Mouse (Mus musculus): Measurements from ENCODE around the gene Cfdp1. TPM values are rescaled to one million over a fixed set of nuclear protein-coding genes. Genes with fewer than 3 reads are reported as not detected.

The Cfdp1 gene
- 120 and 149 TPM in 2 replicates for polyA plus RNA-seq (2011; ENCODE audit: insufficient read length, low read depth, missing spikeins)

DNA sequence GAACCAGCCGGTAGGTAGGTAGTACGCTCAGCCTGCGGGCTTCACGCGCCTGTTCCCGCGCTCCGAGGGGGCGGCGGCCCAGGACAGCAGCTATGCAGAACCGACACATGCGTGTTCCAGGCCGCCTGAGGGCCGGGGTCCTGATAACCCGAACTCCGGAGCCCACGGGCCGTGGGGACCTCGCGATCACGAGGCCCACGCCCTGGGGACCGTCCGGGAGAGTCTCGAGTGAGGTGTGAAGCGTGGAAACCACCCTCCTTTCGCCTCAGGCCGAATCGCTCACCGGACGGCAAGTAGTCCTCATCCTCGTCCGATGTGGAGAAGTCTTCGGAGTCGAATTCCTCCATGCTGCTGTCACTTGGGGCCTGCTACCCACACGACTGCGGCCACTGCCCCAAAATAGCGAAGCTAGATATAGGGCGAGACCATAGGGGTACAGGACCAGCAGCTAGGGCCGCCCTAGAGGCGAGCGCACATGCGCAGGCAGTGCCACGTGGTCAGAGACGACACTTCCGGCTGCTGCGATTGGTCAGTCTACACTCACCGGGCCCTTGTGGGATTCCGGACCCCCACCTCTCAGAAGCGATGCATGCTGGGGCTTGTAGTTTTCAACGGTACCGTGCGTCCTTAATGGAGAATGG is at the start of gene Cfdp1:
Gene Cfdp1 (minus strand): TSS at position 431 of the 641 bp plus-strand sequence.
- H3K27ac ChIP-seq (ENCODE audit: insufficient read depth, low read length): no peak within 1 kb of the TSS
- no peaks in the 10 kb centered on the region; the same call in 1 of the 2 replicates for H3K4me1 ChIP-seq (ENCODE audit: control insufficient read depth, insufficient read depth, low read length)
- no peak for TF ChIP-seq CTCF (IDR thresholded peaks at IDR 0.05; ENCODE audit: borderline replicate concordance, insufficient read depth, low read length)
- TF ChIP-seq POLR2A (IDR thresholded peaks at IDR 0.05; ENCODE audit: low read depth, low read length): peak; percentile 88
- H3K4me3 ChIP-seq (ENCODE audit: insufficient read depth, low read length): peak within 1 kb of the TSS; percentile 83

DNA sequence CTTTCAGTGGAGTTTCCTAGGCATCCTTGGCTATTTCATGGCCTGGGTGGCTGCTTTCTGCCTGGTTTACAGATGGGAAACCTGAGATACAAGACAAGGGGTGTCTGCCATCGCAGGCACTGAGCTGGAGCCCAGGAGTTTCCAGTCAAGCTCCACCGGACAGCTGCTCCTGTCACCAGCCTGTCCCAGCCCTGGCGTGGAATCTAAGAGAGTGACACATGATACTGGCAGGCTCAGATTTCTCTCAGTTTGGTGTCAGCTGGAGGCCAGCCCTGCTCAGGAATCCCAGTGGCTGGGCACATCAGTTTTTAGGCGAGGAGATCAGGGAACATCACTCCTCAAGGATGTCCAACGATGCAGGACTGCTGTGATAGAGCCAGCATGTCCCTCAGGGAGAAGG is 48.0 kb upstream of the Cfdp1 start:
- Histone ChIP-seq H3K4me1 (ENCODE audit: control insufficient read depth, insufficient read depth, low read length) (peaks cover 8% of the 10 kb centered on the region; the same call in 1 of the 2 replicates), H3K4me3 (ENCODE audit: insufficient read depth, low read length) (no peak overlapping the region), H3K27ac (ENCODE audit: insufficient read depth, low read length) (no peak overlapping the region)
- TF ChIP-seq POLR2A (IDR thresholded peaks at IDR 0.05; ENCODE audit: low read depth, low read length): no peak
- TF ChIP-seq CTCF (IDR thresholded peaks at IDR 0.05; ENCODE audit: borderline replicate concordance, insufficient read depth, low read length): no peak

DNA sequence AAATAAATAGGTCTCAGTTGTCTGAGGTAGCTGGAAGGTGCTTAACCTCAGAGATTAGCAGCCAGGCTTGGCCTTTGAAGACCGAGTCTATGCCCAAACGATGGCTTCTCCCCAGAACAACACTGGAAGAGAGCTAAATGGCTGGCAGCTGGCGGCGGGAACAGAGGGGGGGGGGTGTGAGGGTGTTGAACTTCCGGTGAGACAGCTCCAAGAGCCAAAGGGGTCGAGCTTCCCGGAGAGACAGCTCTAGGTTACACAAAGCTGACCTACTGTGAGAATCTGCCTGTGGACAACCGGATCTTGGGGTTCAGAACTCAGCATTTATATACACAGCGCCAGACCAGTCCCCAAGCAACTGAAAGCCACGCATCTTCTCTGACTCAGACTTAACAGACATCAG is 44.5 kb upstream of the Cfdp1 start:
- no peak for TF ChIP-seq POLR2A (IDR thresholded peaks at IDR 0.05; ENCODE audit: low read depth, low read length)
- no peak for TF ChIP-seq CTCF (IDR thresholded peaks at IDR 0.05; ENCODE audit: borderline replicate concordance, insufficient read depth, low read length)
- Histone ChIP-seq H3K4me1 (ENCODE audit: control insufficient read depth, insufficient read depth, low read length) (peaks cover 5% of the 10 kb centered on the region; the same call in 1 of the 2 replicates), H3K4me3 (ENCODE audit: insufficient read depth, low read length) (no peak overlapping the region), H3K27ac (ENCODE audit: insufficient read depth, low read length) (no peak overlapping the region)

DNA sequence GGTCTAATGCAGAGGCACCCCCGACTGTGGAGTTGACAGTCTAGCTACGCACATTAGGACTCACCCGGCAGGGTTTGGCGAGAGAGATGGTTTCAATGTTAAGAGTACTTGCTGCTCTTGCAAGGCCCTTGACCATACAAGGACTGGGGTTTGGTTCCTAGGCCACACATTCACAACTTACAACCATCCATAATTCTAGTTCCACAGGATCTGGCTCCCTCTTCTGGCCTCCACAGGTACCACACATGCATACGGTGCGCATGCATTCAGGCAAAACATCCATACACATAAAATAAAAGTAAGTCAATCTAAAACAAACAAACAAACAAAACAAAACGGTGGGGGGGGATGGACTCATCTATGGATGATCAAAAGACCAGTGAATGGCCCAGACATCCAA is 40.9 kb upstream of the Cfdp1 start:
- H3K27ac ChIP-seq (ENCODE audit: insufficient read depth, low read length): no peak overlapping the region
- TF ChIP-seq POLR2A (IDR thresholded peaks at IDR 0.05; ENCODE audit: low read depth, low read length): no peak
- TF ChIP-seq CTCF (IDR thresholded peaks at IDR 0.05; ENCODE audit: borderline replicate concordance, insufficient read depth, low read length): peak; percentile 17; the same call in 1 of the 2 replicates
- H3K4me1 ChIP-seq (ENCODE audit: control insufficient read depth, insufficient read depth, low read length): no peaks in the 10 kb centered on the region
- no peak overlapping the region for H3K4me3 ChIP-seq (ENCODE audit: insufficient read depth, low read length)

DNA sequence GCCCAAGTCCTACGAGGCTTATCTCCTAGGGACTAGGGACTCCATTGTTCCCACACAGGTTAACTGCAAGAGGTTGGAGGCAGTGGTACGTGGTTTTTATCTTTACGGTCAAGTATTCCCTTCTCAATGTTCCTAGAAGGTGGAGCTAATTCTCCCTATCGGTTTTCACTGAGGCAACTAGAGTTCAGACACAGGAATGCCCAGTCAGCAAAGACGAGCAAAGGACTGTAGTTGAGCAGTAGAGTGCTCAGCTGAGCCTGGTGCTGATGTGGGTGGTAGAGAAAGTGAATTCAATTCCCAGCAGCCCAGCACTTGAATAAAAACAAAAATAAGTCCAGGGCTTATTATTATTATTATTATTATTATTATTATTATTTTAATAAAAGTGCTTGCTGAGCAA is 38.5 kb upstream of the Cfdp1 start:
- Histone ChIP-seq H3K27ac (ENCODE audit: insufficient read depth, low read length) (no peak overlapping the region), H3K4me3 (ENCODE audit: insufficient read depth, low read length) (no peak overlapping the region), H3K4me1 (ENCODE audit: control insufficient read depth, insufficient read depth, low read length) (no peaks in the 10 kb centered on the region)
- no peak for TF ChIP-seq POLR2A (IDR thresholded peaks at IDR 0.05; ENCODE audit: low read depth, low read length)
- no peak for TF ChIP-seq CTCF (IDR thresholded peaks at IDR 0.05; ENCODE audit: borderline replicate concordance, insufficient read depth, low read length)

DNA sequence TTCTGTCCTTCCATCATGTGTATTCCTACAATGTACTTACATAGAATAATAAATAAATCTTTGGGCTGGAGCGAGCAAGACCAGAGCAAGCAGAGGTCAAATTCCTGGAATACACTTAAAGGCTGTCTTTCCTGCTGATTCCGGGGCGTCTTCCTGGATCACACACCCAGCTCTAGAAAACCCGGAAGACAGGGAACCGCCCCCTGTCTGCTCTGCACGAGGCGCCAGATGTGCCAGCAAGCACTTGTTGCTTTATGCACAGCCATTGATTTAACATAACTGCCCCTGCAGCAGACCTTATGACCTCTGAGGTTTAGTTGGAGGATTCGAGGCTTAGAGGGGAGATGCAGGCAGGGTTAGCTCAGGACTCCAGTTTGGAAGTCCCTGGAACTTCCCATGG is 37.9 kb upstream of the Cfdp1 start:
- TF ChIP-seq POLR2A (IDR thresholded peaks at IDR 0.05; ENCODE audit: low read depth, low read length): no peak
- no peak for TF ChIP-seq CTCF (IDR thresholded peaks at IDR 0.05; ENCODE audit: borderline replicate concordance, insufficient read depth, low read length)
- H3K4me3 ChIP-seq (ENCODE audit: insufficient read depth, low read length): no peak overlapping the region
- no peaks in the 10 kb centered on the region for H3K4me1 ChIP-seq (ENCODE audit: control insufficient read depth, insufficient read depth, low read length)
- no peak overlapping the region for H3K27ac ChIP-seq (ENCODE audit: insufficient read depth, low read length)

- no peaks in the 10 kb centered on the region for H3K4me1 ChIP-seq (ENCODE audit: control insufficient read depth, insufficient read depth, low read length)
- no peak for TF ChIP-seq POLR2A (IDR thresholded peaks at IDR 0.05; ENCODE audit: low read depth, low read length)
- TF ChIP-seq CTCF (IDR thresholded peaks at IDR 0.05; ENCODE audit: borderline replicate concordance, insufficient read depth, low read length): no peak
- no peak overlapping the region for H3K4me3 ChIP-seq (ENCODE audit: insufficient read depth, low read length)
- no peak overlapping the region for H3K27ac ChIP-seq (ENCODE audit: insufficient read depth, low read length)
Observed at GRCm38 (mm10) chr8:111890911-111891303, 36.8 kb upstream of the Cfdp1 start.

DNA sequence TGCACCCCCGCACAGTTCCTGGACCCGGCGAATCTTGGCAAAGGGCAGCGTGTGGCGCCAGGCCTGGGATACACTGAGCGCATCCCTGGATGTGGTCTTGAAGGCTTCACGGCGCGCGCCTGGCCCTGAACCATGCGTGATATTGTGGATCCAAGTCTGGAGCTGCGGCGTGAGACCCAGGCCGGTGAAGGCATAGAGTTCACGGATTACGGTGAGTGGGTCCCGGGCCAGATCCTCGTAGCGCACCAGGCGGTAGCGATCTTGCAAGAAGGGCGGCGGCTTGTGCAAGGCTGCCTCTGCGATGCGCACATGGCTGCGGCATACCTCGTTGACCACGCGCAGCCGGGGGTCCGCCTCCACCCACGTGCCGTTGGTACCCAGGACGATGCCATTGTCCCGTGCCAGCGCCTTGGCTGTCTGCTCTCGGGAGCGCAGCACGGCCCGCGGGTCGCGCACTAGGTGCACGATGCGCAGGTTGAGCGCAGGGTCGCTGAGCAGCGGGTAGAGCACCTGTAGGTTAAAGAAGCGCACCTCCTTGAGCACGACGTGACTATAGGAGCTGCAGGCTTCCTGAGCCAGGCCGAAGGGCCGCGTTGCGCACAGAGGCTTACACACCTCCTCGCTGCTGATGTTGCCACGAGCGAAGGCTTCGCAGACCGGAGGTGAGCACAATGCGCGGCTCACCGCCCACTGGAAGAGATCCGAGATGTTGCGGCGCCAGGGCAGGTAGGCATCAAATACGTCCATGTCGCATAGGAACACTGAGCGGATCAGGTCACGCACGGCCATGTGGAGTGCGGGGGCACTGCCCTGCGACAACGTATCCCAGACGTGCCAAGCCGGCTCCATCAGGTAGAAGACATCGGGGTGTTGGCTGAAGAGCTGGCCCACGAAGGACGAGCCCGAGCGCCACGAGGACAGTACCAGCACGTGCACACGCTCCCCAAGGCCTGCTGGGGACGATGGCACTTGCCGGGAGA is 36.1 kb upstream of the Cfdp1 start:
- H3K4me1 ChIP-seq (ENCODE audit: control insufficient read depth, insufficient read depth, low read length): no peaks in the 10 kb centered on the region
- H3K27ac ChIP-seq (ENCODE audit: insufficient read depth, low read length): no peak overlapping the region
- no peak overlapping the region for H3K4me3 ChIP-seq (ENCODE audit: insufficient read depth, low read length)
- TF ChIP-seq POLR2A (IDR thresholded peaks at IDR 0.05; ENCODE audit: low read depth, low read length): no peak
- TF ChIP-seq CTCF (IDR thresholded peaks at IDR 0.05; ENCODE audit: borderline replicate concordance, insufficient read depth, low read length): no peak

DNA sequence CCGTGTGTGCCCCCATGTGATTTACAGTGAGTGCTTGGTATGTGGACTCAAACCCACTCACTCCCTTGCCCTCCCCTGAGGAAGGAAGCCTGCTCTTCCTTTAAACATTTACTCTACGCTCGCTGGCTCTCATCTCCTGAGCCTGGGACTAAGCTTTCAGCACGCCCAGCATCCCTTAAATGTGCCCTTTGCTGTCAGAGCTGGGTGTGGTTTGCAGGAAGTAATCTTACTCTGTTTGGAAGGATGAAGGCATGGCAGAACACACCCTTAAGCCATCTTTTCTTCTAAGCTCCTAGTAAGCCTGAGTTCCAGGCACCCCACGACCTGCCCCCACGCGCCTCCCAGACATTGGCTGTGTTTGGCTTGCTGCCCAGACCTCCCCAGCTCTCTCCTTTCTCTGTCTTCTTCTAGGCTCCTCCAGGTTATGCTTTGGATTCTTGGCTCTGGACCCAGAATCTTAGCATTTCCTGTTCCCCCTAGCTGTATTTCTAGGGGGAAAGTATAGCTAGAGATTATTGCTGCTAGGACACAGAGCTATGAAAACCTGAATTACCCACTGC is 34.1 kb upstream of the Cfdp1 start:
- no peak overlapping the region for H3K27ac ChIP-seq (ENCODE audit: insufficient read depth, low read length)

More for the DNA sequence above, 34.1 kb upstream of the Cfdp1 start:
- Histone ChIP-seq H3K4me1 (ENCODE audit: control insufficient read depth, insufficient read depth, low read length) (no peaks in the 10 kb centered on the region), H3K4me3 (ENCODE audit: insufficient read depth, low read length) (no peak overlapping the region)
- TF ChIP-seq POLR2A (IDR thresholded peaks at IDR 0.05; ENCODE audit: low read depth, low read length): no peak
- TF ChIP-seq CTCF (IDR thresholded peaks at IDR 0.05; ENCODE audit: borderline replicate concordance, insufficient read depth, low read length): no peak
